Comparison of ENCODE assay signal across 8 mouse cellular contexts in the genomic region with DNA sequence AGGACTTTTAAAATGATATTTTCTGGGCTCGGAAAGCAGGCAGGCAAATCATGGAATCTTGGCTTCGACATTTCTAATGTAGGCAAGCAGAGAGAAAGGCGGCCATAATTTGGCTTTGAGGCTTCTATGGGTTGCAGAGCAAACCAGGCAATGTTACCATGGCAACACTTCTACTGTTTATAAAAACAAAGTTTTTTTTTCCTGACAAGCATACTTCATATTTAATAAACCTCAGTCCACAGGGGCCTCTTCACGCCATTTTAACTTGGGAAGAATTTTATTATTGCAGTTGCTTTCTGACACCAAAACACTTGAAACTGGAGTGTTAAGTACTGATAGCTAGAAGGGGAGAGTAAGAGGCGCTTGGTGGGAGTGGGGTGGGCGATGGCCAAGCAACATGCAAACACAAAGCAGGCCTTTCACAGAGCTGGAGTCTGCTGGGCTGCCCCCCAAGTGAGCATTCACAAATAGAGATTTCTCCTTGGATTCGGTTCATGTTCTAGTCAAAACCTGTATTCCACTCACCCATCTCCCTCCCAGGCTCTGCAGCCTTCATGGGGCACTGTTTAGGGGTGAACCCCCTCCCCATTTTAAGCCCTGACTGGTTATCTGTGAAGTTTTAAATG. TPM values are rescaled to one million over a fixed set of nuclear protein-coding genes. Genes with fewer than 3 reads are reported as not detected.
DNase-seq lines count a peak whose midpoint lies in the region; ATAC-seq and TF ChIP-seq lines count a peak whose summit lies in the region.
"Had no signal": no experiment of that assay in that cellular context is flagged by ENCODE, and none has a peak within 500 bp of the region (broad histone marks: within the 10 kb centered on the region; RNA-seq: fewer than 3 reads in every experiment).

No protein-coding gene starts in this region.

- H3K4me1 ChIP-seq in embryonic facial prominence, embryonic 15.5 days: peaks cover 56% of the 10 kb centered on the region
- peaks cover 14% of the 10 kb centered on the region; the same call in 1 of the 2 replicates for H3K4me1 ChIP-seq in intestine, embryonic 14.5 days (replicated peaks; ENCODE audit: control insufficient read depth, insufficient read depth, low read length)
- H3K4me1 ChIP-seq in neural tube, embryonic 14.5 days (ENCODE audit: control insufficient read depth, insufficient read depth, low read length): peaks cover 8% of the 10 kb centered on the region; the same call in 1 of the 2 replicates

- 29% methylated on average over 7 of the region's 7 CpGs for WGBS in embryonic facial prominence, embryonic 15.5 days
- WGBS in intestine, embryonic 14.5 days: 37% methylated on average over 7 of the region's 7 CpGs
- 56% methylated on average over 7 of the region's 7 CpGs for WGBS in neural tube, embryonic 14.5 days

- H3K27me3 ChIP-seq in embryonic facial prominence, embryonic 15.5 days: no peaks in the 10 kb centered on the region
- no peaks in the 10 kb centered on the region for H3K27me3 ChIP-seq in intestine, embryonic 14.5 days (replicated peaks; ENCODE audit: control insufficient read depth, insufficient read depth, low read length)
- H3K27me3 ChIP-seq in neural tube, embryonic 14.5 days (ENCODE audit: control insufficient read depth, insufficient read depth, low read length): no peaks in the 10 kb centered on the region

- peak overlapping the region; percentile 28; the same call in 1 of the 2 replicates for H3K27ac ChIP-seq in left cerebral cortex, adult 2 months
- peak overlapping the region; percentile 86 for H3K27ac ChIP-seq in embryonic facial prominence, embryonic 15.5 days (replicated peaks)
- peak overlapping the region; percentile 61 for H3K27ac ChIP-seq in intestine, embryonic 14.5 days (ENCODE audit: low read depth)
- peak overlapping the region; percentile 66 for H3K27ac ChIP-seq in neural tube, embryonic 14.5 days (ENCODE audit: low read depth, low read length)

- intact Hi-C loops in left cerebral cortex, adult 2 months (cut with DNase I): loop anchor here (10.0 kb wide), 1 partner anchor 425 kb away; no protein-coding TSS in a partner anchor

- ATAC-seq in embryonic facial prominence, embryonic 15.5 days (ENCODE audit: insufficient number of reproducible peaks, low FRiP score, low TSS enrichment, low read depth): peak; percentile 36
- no peak for ATAC-seq in intestine, embryonic 14.5 days (replicated peaks; ENCODE audit: low FRiP score, low TSS enrichment, low read depth)
- ATAC-seq in neural tube, embryonic 14.5 days (ENCODE audit: low read depth): peak; percentile 19; the same call in 1 of the 2 replicates

- H3K36me3 ChIP-seq in embryonic facial prominence, embryonic 15.5 days: no peaks in the 10 kb centered on the region
- no peaks in the 10 kb centered on the region for H3K36me3 ChIP-seq in intestine, embryonic 14.5 days (ENCODE audit: control insufficient read depth, insufficient read depth, low read length)
- no peaks in the 10 kb centered on the region for H3K36me3 ChIP-seq in neural tube, embryonic 14.5 days (ENCODE audit: control insufficient read depth, insufficient read depth, low read length)

- no peaks in the 10 kb centered on the region for H3K9me3 ChIP-seq in embryonic facial prominence, embryonic 15.5 days (replicated peaks)
- no peaks in the 10 kb centered on the region for H3K9me3 ChIP-seq in intestine, embryonic 14.5 days (ENCODE audit: control insufficient read depth, low read length)
- H3K9me3 ChIP-seq in neural tube, embryonic 14.5 days (ENCODE audit: control insufficient read depth, low read length): no peaks in the 10 kb centered on the region

- no peak overlapping the region for H3K4me3 ChIP-seq in left cerebral cortex, adult 2 months
- H3K4me3 ChIP-seq in embryonic facial prominence, embryonic 15.5 days (replicated peaks): no peak overlapping the region
- H3K4me3 ChIP-seq in intestine, embryonic 14.5 days (ENCODE audit: low read depth, low read length): no peak overlapping the region
- H3K4me3 ChIP-seq in neural tube, embryonic 14.5 days (ENCODE audit: low read depth, low read length): no peak overlapping the region

- H3K4me2 ChIP-seq in embryonic facial prominence, embryonic 15.5 days (replicated peaks): no peak overlapping the region
- H3K4me2 ChIP-seq in intestine, embryonic 14.5 days (ENCODE audit: low read length): no peak overlapping the region
- no peak overlapping the region for H3K4me2 ChIP-seq in neural tube, embryonic 14.5 days (ENCODE audit: low read depth, low read length)

- H3K9ac ChIP-seq in embryonic facial prominence, embryonic 15.5 days: 0 out of 2 replicates have a peak overlapping the region, but pooled peaks have one; percentile 9
- no peak overlapping the region for H3K9ac ChIP-seq in intestine, embryonic 14.5 days (ENCODE audit: low read length)
- no peak overlapping the region for H3K9ac ChIP-seq in neural tube, embryonic 14.5 days (replicated peaks; ENCODE audit: low read depth, low read length)

- TF ChIP-seq CTCF in left cerebral cortex, adult 2 months (IDR thresholded peaks at IDR 0.05): no peak

- no peak for DNase-seq in left cerebral cortex, adult 2 months (ENCODE audit: extremely low spot score in 1 of 2, low spot score in 2 of 2)
- DNase-seq in left cerebral cortex, adult 11 months (ENCODE audit: low spot score): no peak
- DNase-seq in intestine, embryonic 14.5 days (ENCODE audit: low spot score): peak; percentile 67
- DNase-seq in adrenal gland, adult 8-10 months: no peak
- DNase-seq in adrenal gland, postnatal 4 days (ENCODE audit: low spot score in 2 of 2): no peak

RNA-seq across cellular contexts. Expression of gene D6Ertd527e, which starts 4.8 kb away (rescaled TPM):
- total RNA-seq in left cerebral cortex, adult 2 months (2021): not detected
- 0.28 and 0.75 TPM in 2 replicates for polyA plus RNA-seq in embryonic facial prominence, embryonic 15.5 days (2015; fragmentation: Nextera tagmentation; extraction: Ambion mirVana)
- 0.36 and 0.61 TPM in 2 replicates for polyA plus RNA-seq in intestine, embryonic 14.5 days (2014; fragmentation: Nextera tagmentation; extraction: Ambion mirVana)
- polyA plus RNA-seq in neural tube, embryonic 14.5 days (2014; fragmentation: Nextera tagmentation; extraction: Ambion mirVana): 0.54 TPM in 1 of 2 replicates, not detected in the other
- under 1 TPM in 2 of 4 experiments, not detected in 2; 0.22 to 0.24 TPM for total RNA-seq in adrenal gland, adult 8-10 months (2022)
- total RNA-seq in adrenal gland, postnatal 4 days (2021): under 1 TPM in 1 of 2 experiments, not detected in 1; 0.28 TPM
- total RNA-seq: layer of hippocampus, adult 18-20 months had no signal

RNA-seq across cellular contexts. Expression of gene Gfpt1, which starts 57.1 kb away (rescaled TPM):
- total RNA-seq in left cerebral cortex, adult 2 months (2021): 10 to 100 TPM; 51.5 to 56.0 TPM
- 19.0 and 20.4 TPM in 2 replicates for polyA plus RNA-seq in embryonic facial prominence, embryonic 15.5 days (2015; fragmentation: Nextera tagmentation; extraction: Ambion mirVana)
- polyA plus RNA-seq in intestine, embryonic 14.5 days (2014; fragmentation: Nextera tagmentation; extraction: Ambion mirVana): 21.6 and 22.6 TPM in 2 replicates
- polyA plus RNA-seq in neural tube, embryonic 14.5 days (2014; fragmentation: Nextera tagmentation; extraction: Ambion mirVana): 32.3 and 33.4 TPM in 2 replicates
- total RNA-seq in adrenal gland, adult 8-10 months (2022): 10 to 100 TPM; 53.2 to 62.5 (median 55.0) TPM
- 10 to 100 TPM; 39.8 to 42.6 TPM for total RNA-seq in adrenal gland, postnatal 4 days (2021)

Comparison
In these comparisons a context has a peak if more than half of its experiments do, and no peak if none do; other contexts are left out.
1. H3K27ac ChIP-seq: peak in every context shown above with its lines; median percentile 86 in embryonic facial prominence, embryonic 15.5 days; 66 in neural tube, embryonic 14.5 days; 61 in intestine, embryonic 14.5 days; 28 in left cerebral cortex, adult 2 months.